Mouse (Mus musculus): ENCODE results near the gene Gata3. TPM values are rescaled to one million over a fixed set of nuclear protein-coding genes. Genes with fewer than 3 reads are reported as not detected.

The Gata3 gene
- polyA plus RNA-seq, 1 experiment from 2014 or later, result 98.5 TPM

GRCm38 (mm10) chr2:9884533-9885216 lies 5.2 kb downstream of the Gata3 start:
- WGBS, result 6% methylated on average over 15 of the region's 15 CpGs
- Histone ChIP-seq H3K4me1 (peaks cover 47% of the 10 kb centered on the region), H3K27ac (peak overlapping the region; percentile 87), H3K4me3 (replicated peaks) (peak overlapping the region; percentile 55), H3K36me3 (no peaks in the 10 kb centered on the region), H3K27me3 (peaks cover 98% of the 10 kb centered on the region), H3K9ac (peak overlapping the region; percentile 41), H3K4me2 (peak overlapping the region; percentile 93), H3K9me3 (replicated peaks) (no peaks in the 10 kb centered on the region)
- no peak for ATAC-seq (replicated peaks; ENCODE audit: low FRiP score)

DNA sequence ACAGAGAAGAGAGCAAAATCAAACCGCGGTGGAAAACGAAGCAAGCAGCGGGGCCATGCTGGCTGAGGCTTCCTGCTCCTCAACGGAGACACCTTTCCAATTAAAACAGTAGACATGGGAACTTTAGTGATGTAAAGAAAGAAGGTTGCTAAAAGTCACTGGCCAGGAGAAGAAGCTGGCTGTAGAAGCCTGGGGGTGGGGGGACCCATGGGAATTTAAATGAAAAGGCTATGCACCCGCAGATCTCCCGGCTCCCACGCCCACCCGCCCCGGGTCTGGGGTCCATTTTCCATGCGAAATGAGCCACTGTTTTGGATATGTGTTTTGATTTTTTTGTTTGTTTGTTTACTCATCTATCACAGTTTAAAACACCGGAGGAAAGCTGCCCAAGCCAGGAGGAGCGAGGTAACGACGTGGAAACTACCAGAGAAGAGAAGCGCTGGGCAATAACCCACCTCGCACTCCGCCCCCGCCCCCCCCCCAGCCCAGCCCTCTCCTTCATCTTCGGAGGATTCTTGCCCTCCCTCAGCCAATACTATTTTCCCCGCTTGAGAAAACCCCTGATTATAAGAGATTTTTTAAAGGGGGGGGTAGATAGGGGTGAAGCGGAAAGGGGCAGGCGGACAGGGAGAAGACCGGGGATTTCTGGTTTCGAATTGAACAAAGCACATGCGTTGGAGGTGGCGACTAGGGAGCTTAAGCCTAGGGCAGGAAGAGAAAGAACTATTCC lies 5.9 kb downstream of the Gata3 start:
- Histone ChIP-seq H3K27me3 (peaks cover 97% of the 10 kb centered on the region), H3K9me3 (replicated peaks) (no peaks in the 10 kb centered on the region), H3K4me3 (replicated peaks) (peak overlapping the region; percentile 55), H3K9ac (0 out of 2 replicates have a peak overlapping the region, but pooled peaks have one; percentile 43), H3K4me1 (peaks cover 47% of the 10 kb centered on the region), H3K4me2 (peak overlapping the region; percentile 93), H3K36me3 (no peaks in the 10 kb centered on the region), H3K27ac (peak overlapping the region; percentile 87)
- no peak for ATAC-seq (replicated peaks; ENCODE audit: low FRiP score)
- WGBS, result under 1% methylated on average over 27 of the region's 27 CpGs

- Histone ChIP-seq H3K27ac (peak overlapping the region; percentile 87), H3K27me3 (peaks cover 97% of the 10 kb centered on the region), H3K4me3 (replicated peaks) (peak overlapping the region; percentile 55), H3K4me1 (peaks cover 52% of the 10 kb centered on the region), H3K9ac (peak overlapping the region; percentile 43), H3K9me3 (replicated peaks) (no peaks in the 10 kb centered on the region), H3K4me2 (peak overlapping the region; percentile 93), H3K36me3 (no peaks in the 10 kb centered on the region)
- ATAC-seq (replicated peaks; ENCODE audit: low FRiP score), result no peak
- under 1% methylated on average over 43 of the region's 43 CpGs for WGBS
These were observed 6.7 kb downstream of the Gata3 start for GRCm38 (mm10) chr2:9882926-9883802.

DNA sequence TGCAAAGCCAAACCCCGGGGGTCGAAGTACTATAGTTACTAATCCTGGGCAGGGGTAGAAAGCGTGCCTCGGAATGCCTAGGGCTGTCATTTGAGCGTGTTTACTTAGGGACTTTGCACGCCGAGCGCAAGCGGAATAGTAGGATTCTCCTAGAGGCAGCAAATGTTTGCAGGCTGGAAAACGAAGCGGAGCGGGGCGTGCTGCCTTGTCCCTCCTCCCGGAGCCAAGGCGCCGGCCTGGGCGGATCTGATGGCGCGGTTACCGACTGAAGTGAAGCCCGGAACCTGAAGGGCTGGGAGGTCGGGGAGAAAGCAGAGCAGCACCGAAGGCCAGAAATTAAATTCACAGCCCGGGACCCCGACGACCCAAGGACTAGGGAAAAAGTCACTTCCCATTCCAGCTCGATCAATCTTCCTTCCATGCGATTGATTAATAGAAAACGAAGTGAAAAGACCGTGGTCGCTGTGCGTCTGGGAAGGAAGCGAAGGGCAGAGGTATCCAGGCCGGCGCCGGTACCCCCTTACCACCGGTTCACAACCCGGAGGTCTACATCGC lies 7.4 kb downstream of the Gata3 start:
- H3K9ac ChIP-seq, result peak overlapping the region; percentile 43
- H3K27ac ChIP-seq, result peak overlapping the region; percentile 87
- WGBS, result 1% methylated on average over 39 of the region's 39 CpGs
- H3K27me3 ChIP-seq, result peaks cover 97% of the 10 kb centered on the region
- H3K4me1 ChIP-seq, result peaks cover 58% of the 10 kb centered on the region
- H3K36me3 ChIP-seq, result no peaks in the 10 kb centered on the region
- peak overlapping the region; percentile 55 for H3K4me3 ChIP-seq (replicated peaks)
- ATAC-seq (replicated peaks; ENCODE audit: low FRiP score), result no peak
- H3K4me2 ChIP-seq, result peak overlapping the region; percentile 93
- no peaks in the 10 kb centered on the region for H3K9me3 ChIP-seq (replicated peaks)

- Histone ChIP-seq H3K27ac (peak overlapping the region; percentile 87), H3K27me3 (peaks cover 95% of the 10 kb centered on the region), H3K9me3 (replicated peaks) (no peaks in the 10 kb centered on the region), H3K4me1 (peaks cover 65% of the 10 kb centered on the region), H3K9ac (peak overlapping the region; percentile 43), H3K4me2 (peak overlapping the region; percentile 93), H3K4me3 (replicated peaks) (peak overlapping the region; percentile 55), H3K36me3 (no peaks in the 10 kb centered on the region)
- under 1% methylated on average over 13 of the region's 13 CpGs for WGBS
- ATAC-seq (replicated peaks; ENCODE audit: low FRiP score), result no peak
These were observed 8.2 kb downstream of the Gata3 start for GRCm38 (mm10) chr2:9881611-9882023.

GRCm38 (mm10) chr2:9881051-9881591 lies 8.7 kb downstream of the Gata3 start, which contains the start of gene 4930412O13Rik:
Gene 4930412O13Rik (plus strand): TSS chr2:9881252.
- H3K9me3 ChIP-seq (replicated peaks), result no peaks in the 10 kb centered on the region
- H3K4me1 ChIP-seq, result peaks cover 65% of the 10 kb centered on the region
- peak within 1 kb of the TSS; percentile 87 for H3K27ac ChIP-seq
- H3K9ac ChIP-seq, result peak within 1 kb of the TSS; percentile 43
- peaks cover 92% of the 10 kb centered on the region for H3K27me3 ChIP-seq
- no peak for ATAC-seq (replicated peaks; ENCODE audit: low FRiP score)
- H3K4me2 ChIP-seq, result peak within 1 kb of the TSS; percentile 93
- under 1% methylated on average over 26 of the region's 35 CpGs for WGBS
- H3K36me3 ChIP-seq, result no peaks in the 10 kb centered on the region
- peak within 1 kb of the TSS; percentile 55 for H3K4me3 ChIP-seq (replicated peaks)

DNA sequence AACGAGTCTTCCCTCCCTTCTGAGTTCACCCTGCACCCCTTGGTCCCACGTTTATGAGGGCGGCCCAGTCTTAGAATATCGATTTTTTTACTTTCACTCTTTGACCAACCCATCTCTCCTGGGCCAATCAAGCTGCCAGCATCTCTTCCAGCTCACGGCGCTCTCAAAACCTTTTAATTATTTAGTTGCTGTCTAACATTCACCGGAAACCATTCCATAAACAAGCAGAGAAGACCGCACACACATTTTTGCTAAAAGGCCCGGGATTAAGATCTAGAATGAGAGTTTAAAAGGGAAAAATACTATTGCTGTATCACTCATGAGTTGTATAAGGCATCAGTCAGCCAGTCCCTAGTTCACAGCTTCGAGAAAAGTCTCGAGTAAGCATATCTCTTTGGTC lies 9.6 kb downstream of the Gata3 start:
- peaks cover 92% of the 10 kb centered on the region for H3K27me3 ChIP-seq
- H3K9me3 ChIP-seq (replicated peaks), result no peaks in the 10 kb centered on the region
- no peak for ATAC-seq (replicated peaks; ENCODE audit: low FRiP score)
- WGBS, result 8% methylated on average over 11 of the region's 11 CpGs
- H3K27ac ChIP-seq, result peak overlapping the region; percentile 87; the same call in 1 of the 2 replicates
- peak overlapping the region; percentile 93 for H3K4me2 ChIP-seq
- H3K36me3 ChIP-seq, result no peaks in the 10 kb centered on the region
- H3K4me1 ChIP-seq, result peaks cover 65% of the 10 kb centered on the region
- H3K4me3 ChIP-seq (replicated peaks), result peak overlapping the region; percentile 55
- H3K9ac ChIP-seq, result no peak overlapping the region

DNA sequence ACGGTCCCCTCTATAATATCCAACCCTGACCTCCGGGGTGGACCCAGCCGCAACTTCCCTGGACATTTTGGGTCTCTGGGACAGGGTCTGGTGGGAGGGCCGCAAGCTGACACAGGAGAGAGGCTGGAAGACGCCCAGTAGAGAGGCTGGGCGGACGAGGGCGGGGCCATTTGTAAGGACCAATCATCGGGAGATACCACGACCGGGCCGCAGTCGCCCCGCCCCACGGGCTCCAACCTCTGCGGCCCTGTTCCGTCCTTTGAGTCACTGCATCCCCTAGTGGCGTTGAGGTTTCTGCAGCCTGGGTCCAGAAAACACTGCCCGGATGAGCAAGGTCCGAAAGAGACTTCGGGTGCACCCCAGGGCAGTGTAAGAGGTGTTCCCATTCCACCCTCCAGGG lies 10.3 kb downstream of the Gata3 start:
- Histone ChIP-seq H3K4me1 (peaks cover 65% of the 10 kb centered on the region), H3K27ac (peak overlapping the region; percentile 88), H3K4me3 (replicated peaks) (peak overlapping the region; percentile 55), H3K4me2 (peak overlapping the region; percentile 93), H3K36me3 (no peaks in the 10 kb centered on the region), H3K9ac (peak overlapping the region; percentile 45; the same call in 1 of the 2 replicates), H3K27me3 (peaks cover 92% of the 10 kb centered on the region), H3K9me3 (replicated peaks) (no peaks in the 10 kb centered on the region)
- ATAC-seq (replicated peaks; ENCODE audit: low FRiP score), result peak; percentile 96
- under 1% methylated on average over 21 of the region's 21 CpGs for WGBS

GRCm38 (mm10) chr2:9879092-9879491 lies 10.7 kb downstream of the Gata3 start:
- H3K4me3 ChIP-seq (replicated peaks), result peak overlapping the region; percentile 55
- peak overlapping the region; percentile 88 for H3K27ac ChIP-seq
- peaks cover 62% of the 10 kb centered on the region for H3K4me1 ChIP-seq
- H3K9me3 ChIP-seq (replicated peaks), result no peaks in the 10 kb centered on the region
- H3K9ac ChIP-seq, result peak overlapping the region; percentile 45; the same call in 1 of the 2 replicates
- H3K36me3 ChIP-seq, result no peaks in the 10 kb centered on the region
- ATAC-seq (replicated peaks; ENCODE audit: low FRiP score), result peak; percentile 0; the same call in 1 of the 2 replicates
- under 1% methylated on average over 22 of the region's 22 CpGs for WGBS
- H3K4me2 ChIP-seq, result peak overlapping the region; percentile 93
- peaks cover 92% of the 10 kb centered on the region for H3K27me3 ChIP-seq

DNA sequence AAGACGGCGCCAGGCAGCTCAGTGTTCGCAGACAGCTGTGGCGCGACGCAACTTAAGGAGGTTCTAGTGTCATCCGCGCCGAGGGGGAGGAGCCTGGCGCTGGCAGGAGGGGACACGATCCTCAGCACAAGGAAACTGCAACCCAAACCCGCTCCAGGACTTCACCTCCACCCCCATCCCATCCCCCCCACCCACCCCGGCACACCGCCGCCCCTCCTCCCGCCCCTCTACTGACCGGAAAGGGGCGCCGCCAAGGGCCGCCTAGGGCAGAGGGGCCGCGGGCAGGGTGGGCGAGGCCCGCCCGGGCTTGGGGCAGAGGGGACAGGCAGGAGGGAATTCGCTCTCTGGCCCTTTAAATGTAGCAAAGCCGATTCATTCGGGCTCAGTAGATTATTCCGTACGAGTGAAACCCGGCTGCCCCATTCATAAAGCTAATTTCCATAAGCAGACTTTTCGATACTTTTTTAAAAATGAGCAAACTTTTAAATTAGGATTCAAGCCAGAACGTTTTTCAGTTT lies 11.2 kb downstream of the Gata3 start:
- Histone ChIP-seq H3K27ac (peak overlapping the region; percentile 88), H3K36me3 (no peaks in the 10 kb centered on the region), H3K9ac (peak overlapping the region; percentile 45), H3K9me3 (replicated peaks) (no peaks in the 10 kb centered on the region), H3K4me1 (peaks cover 58% of the 10 kb centered on the region), H3K4me3 (replicated peaks) (peak overlapping the region; percentile 55), H3K27me3 (peaks cover 92% of the 10 kb centered on the region), H3K4me2 (peak overlapping the region; percentile 93)
- WGBS, result under 1% methylated on average over 30 of the region's 33 CpGs
- peak; percentile 50 for ATAC-seq (replicated peaks; ENCODE audit: low FRiP score)
